27 mouse cellular contexts compared by ENCODE assay signal in genomic region chr5:51882173-51882572, GRCm38 (mm10).
"Had no signal": no experiment of that assay in that cellular context is flagged by ENCODE, and none has a peak within 500 bp of the region (broad histone marks: within the 10 kb centered on the region; RNA-seq: fewer than 3 reads in every experiment).

No protein-coding gene starts in this region.

- H3K36me3 ChIP-seq: heart, embryonic 13.5 days; heart, embryonic 15.5 days; hindbrain, embryonic 13.5 days; hindbrain, embryonic 15.5 days; kidney, embryonic 15.5 days; limb, embryonic 10.5 days; limb, embryonic 12.5 days; liver, embryonic 13.5 days; liver, embryonic 15.5 days had no signal

- H3K27me3 ChIP-seq: heart, embryonic 13.5 days; heart, embryonic 15.5 days; hindbrain, embryonic 13.5 days; hindbrain, embryonic 15.5 days; kidney, embryonic 15.5 days; limb, embryonic 12.5 days; liver, embryonic 13.5 days; liver, embryonic 15.5 days had no signal

- H3K4me3 ChIP-seq: gastrocnemius, adult 2 months; heart, embryonic 13.5 days; heart, embryonic 15.5 days; hindbrain, embryonic 13.5 days; hindbrain, embryonic 15.5 days; kidney, embryonic 15.5 days; left cerebral cortex, adult 2 months; limb, embryonic 10.5 days; limb, embryonic 12.5 days; liver, embryonic 13.5 days; liver, embryonic 15.5 days had no signal

- H3K9ac ChIP-seq: heart, embryonic 13.5 days; heart, embryonic 15.5 days; hindbrain, embryonic 13.5 days; hindbrain, embryonic 15.5 days; kidney, embryonic 15.5 days; limb, embryonic 12.5 days; liver, embryonic 13.5 days; liver, embryonic 15.5 days had no signal

- DNase-seq: gastrocnemius, adult 2 months; gastrocnemius, postnatal 10 days; gastrocnemius, postnatal 25 days; heart, adult 18-20 months; heart, postnatal 14 days; heart, postnatal 36 days; kidney, adult 11 months; kidney, adult 2 months; kidney, adult 9 months; kidney, postnatal 14 days; kidney, postnatal 36 days; layer of hippocampus, adult 9-11 months; liver; liver, embryonic 13.5 days had no signal

- H3K4me1 ChIP-seq: heart, embryonic 13.5 days; heart, embryonic 15.5 days; hindbrain, embryonic 15.5 days; kidney, embryonic 15.5 days; limb, embryonic 10.5 days; limb, embryonic 12.5 days; liver, embryonic 13.5 days; liver, embryonic 15.5 days had no signal

- H3K9me3 ChIP-seq: heart, embryonic 13.5 days; heart, embryonic 15.5 days; hindbrain, embryonic 13.5 days; hindbrain, embryonic 15.5 days; kidney, embryonic 15.5 days; limb, embryonic 10.5 days; limb, embryonic 12.5 days; liver, embryonic 13.5 days; liver, embryonic 15.5 days had no signal

- H3K4me2 ChIP-seq: heart, embryonic 11.5 days; heart, embryonic 13.5 days; heart, embryonic 15.5 days; hindbrain, embryonic 13.5 days; hindbrain, embryonic 15.5 days; kidney, embryonic 15.5 days; limb, embryonic 12.5 days; liver, embryonic 11.5 days; liver, embryonic 13.5 days; liver, embryonic 15.5 days had no signal

- H3K27ac ChIP-seq: gastrocnemius, adult 2 months; heart, embryonic 13.5 days; heart, embryonic 15.5 days; hindbrain, embryonic 13.5 days; hindbrain, embryonic 15.5 days; hindbrain, postnatal 0 days; kidney, embryonic 15.5 days; kidney, postnatal 0 days; left cerebral cortex, adult 2 months; limb, embryonic 10.5 days; limb, embryonic 12.5 days; liver, embryonic 13.5 days; liver, embryonic 15.5 days had no signal
